Mouse (Mus musculus) spleen, adult 2 months (tissue): ENCODE measurements around the gene Zmynd19.

ENCODE experiments used
- CTCF ChIP-seq: fragments of 200-500 bp; IDR thresholded peaks from 2 replicates; pipeline ENCODE4 v1.5.1; 2011; ENCODE audit warnings: mild to moderate bottlenecking, inconsistent platforms; ENCODE audit not compliant: insufficient read depth, insufficient read length, insufficient replicate concordance; ENCODE audit errors: extremely low read depth
- POLR2A ChIP-seq: fragments of 200-500 bp; IDR thresholded peaks from 2 replicates; pipeline ENCODE4 v1.6.1; 2011; ENCODE audit warnings: low read depth, low read length, inconsistent platforms

DNA sequence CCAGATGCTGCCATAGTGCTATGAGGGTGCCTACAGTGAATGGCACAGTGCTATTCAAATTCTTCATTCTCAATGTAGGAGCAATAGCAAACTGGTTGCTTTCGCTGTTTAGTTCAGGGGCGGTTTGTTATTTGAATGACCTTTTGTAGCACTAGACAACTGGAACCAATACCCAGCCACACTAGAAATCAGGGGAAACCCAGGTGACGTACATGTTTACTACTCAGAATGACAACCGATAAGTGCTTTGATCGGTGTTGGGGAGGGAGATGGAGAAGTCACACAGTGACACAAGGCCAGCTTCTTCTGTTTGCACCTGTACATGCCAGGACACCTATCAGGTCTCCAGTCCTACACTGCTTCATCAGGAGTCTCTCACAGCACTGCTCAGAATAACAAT, 20.0 kb upstream of the Zmynd19 start:
- TF ChIP-seq POLR2A: no peak
- TF ChIP-seq CTCF: no peak
